Mouse (Mus musculus): ENCODE measurements around the gene Gm26602.

DNA sequence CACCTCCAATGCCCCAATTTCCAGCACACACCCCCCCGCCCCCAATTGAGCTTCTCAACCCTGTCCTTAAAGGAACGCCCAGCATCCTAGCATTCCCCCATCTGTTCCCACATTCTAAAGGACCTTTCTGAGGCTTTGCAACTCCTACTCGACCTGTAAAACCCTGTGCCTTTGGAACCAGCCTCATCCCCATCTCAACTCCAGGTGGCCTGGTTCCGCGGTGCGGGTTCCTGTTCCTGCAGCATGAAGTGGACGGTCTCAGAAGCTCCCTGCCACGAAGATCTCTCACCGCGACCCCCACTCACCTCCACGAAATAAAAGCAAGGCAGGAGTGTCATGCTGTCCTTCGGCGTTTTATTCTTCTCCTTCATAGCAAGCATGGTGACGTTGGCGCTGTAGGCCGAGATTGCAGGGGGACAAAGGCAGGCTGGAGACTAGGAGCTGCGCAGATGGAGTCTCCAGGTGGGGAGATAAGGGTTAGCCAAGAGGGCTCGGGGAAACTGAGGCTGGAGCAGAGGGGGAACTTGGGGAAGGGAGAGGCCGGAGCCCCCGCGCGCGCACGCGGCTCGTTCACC lies 36.9 kb upstream of the Gm26602 start:
- TF ChIP-seq POLR2A (IDR thresholded peaks at IDR 0.05; ENCODE audit: borderline replicate concordance, extremely low read depth, insufficient read depth, insufficient read length, poor library complexity, severe bottlenecking) (no peak), CTCF (IDR thresholded peaks at IDR 0.05; ENCODE audit: borderline replicate concordance, extremely low read depth, insufficient read depth, insufficient read length) (no peak)

All from brain, embryonic 14.5 days (tissue).